Mouse (Mus musculus): Measurements from ENCODE around the gene Gsn. TPM values are rescaled to one million over a fixed set of nuclear protein-coding genes. Genes with fewer than 3 reads are reported as not detected.

Gsn gene
- total and polyA plus RNA-seq, 3 experiments, result 24.2 to 54.2 (median 42.9) TPM

DNA sequence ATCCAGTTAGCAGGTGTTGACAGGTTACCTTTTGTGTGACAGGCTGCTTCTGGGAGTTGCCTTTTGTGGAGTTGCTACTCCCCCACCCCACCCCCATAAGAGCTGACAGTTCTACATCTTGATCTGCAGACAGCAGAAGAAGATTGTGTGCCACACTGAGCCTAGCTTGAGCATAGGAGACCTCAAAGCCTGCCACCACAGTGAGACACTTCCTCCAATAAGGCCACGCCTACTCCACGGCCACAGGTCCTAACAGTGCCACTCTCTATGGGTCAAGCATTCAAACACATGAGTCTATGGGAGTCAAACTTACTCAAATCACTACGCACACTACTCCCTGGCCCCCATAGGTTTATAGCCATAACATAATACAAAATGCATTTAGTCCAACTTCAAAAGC lies 37.4 kb upstream of the Gsn start:
- DNase-seq (ENCODE audit: extremely low read depth), result no peak
- dilution Hi-C loops (cut with MboI; ENCODE audit: extremely low pct_ligation_motif_present, extremely low pct_unique_long_range_greater_than_20kb, low sequenced_read_pairs), result no loop called here
- Histone ChIP-seq H3K79me2 (replicated peaks; ENCODE audit: control insufficient read depth, extremely low read depth, insufficient read depth, poor library complexity, severe bottlenecking) (no peaks in the 10 kb centered on the region), H3K4me3 (replicated peaks in 1 of 3; ENCODE audit: low read depth in 2 of 3, low read length in 2 of 3, poor library complexity in 1 of 3) (no peak overlapping the region), H3K27ac (ENCODE audit: insufficient read depth, low read depth) (no peak overlapping the region), H3K4me2 (ENCODE audit: insufficient read depth, low read depth, poor library complexity, severe bottlenecking) (no peak overlapping the region), H3K9me3 (replicated peaks; ENCODE audit: low read length) (no peaks in the 10 kb centered on the region), H3K4me1 (ENCODE audit: control insufficient read depth in 1 of 2, insufficient read depth in 2 of 2) (peaks cover 2 to 10% of the 10 kb centered on the region in 2 experiments; a peak in 2 of 4 replicates), H3K36me3 (replicated peaks in 1 of 2; ENCODE audit: control insufficient read depth in 1 of 2, insufficient read depth in 1 of 2, low read length in 1 of 2) (no peaks in the 10 kb centered on the region), H3K27me3 (replicated peaks) (no peaks in the 10 kb centered on the region), H3K9ac (ENCODE audit: insufficient read depth, low read depth) (no peak overlapping the region)
- in situ Hi-C loops (cut with MboI; ENCODE audit: low pct_ligation_motif_present, low pct_unique_long_range_greater_than_20kb, low sequenced_read_pairs), result loop anchor here (10.0 kb wide), 1 partner anchor 156 kb away; no protein-coding TSS in a partner anchor
- TF ChIP-seq MXI1 (IDR thresholded peaks at IDR 0.05; ENCODE audit: low read depth, low read length), result no peak

DNA sequence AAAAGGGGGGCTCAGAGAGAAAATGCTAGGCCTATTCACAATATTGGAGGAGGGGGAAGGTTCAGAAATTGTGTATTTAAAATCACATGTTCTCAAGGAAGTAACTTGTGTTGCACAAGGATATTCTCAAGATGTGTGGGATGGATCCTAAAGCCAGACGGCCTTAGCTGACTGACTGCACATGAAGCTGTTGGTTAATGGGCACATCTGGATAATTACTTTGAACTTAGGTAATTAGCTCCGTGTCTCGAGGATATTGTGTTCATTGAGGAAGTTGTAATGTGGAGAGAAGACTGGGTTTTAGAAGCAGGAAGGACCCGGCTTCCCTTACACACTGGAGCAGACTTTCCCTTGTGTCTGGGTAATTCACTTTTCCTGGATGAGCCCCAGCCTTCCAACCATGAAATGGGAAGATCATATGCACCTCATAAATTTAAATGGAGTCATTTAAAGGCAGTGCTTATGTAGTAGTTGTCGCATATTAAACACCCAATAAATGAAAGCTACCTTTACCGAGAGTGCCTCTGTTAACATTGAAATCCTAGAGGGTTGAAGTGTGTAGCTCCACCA lies 33.3 kb upstream of the Gsn start:
- H3K9me3 ChIP-seq (replicated peaks; ENCODE audit: low read length), result no peaks in the 10 kb centered on the region
- in situ Hi-C loops (cut with MboI; ENCODE audit: low pct_ligation_motif_present, low pct_unique_long_range_greater_than_20kb, low sequenced_read_pairs) (loop anchor here (10.0 kb wide), 1 partner anchor 172 kb away; the partner anchor contains the start of gene 4930402F06Rik), dilution Hi-C loops (cut with MboI; ENCODE audit: extremely low pct_ligation_motif_present, extremely low pct_unique_long_range_greater_than_20kb, low sequenced_read_pairs) (no loop called here)
- H3K27ac ChIP-seq (ENCODE audit: insufficient read depth, low read depth), result no peak overlapping the region
- H3K4me3 ChIP-seq (replicated peaks in 1 of 3; ENCODE audit: low read depth in 2 of 3, low read length in 2 of 3, poor library complexity in 1 of 3), result no peak overlapping the region
- no peak for DNase-seq (ENCODE audit: extremely low read depth)
- H3K27me3 ChIP-seq (replicated peaks), result no peaks in the 10 kb centered on the region
- no peaks in the 10 kb centered on the region for H3K79me2 ChIP-seq (replicated peaks; ENCODE audit: control insufficient read depth, extremely low read depth, insufficient read depth, poor library complexity, severe bottlenecking)
- no peak overlapping the region for H3K9ac ChIP-seq (ENCODE audit: insufficient read depth, low read depth)
- no peak for TF ChIP-seq CHD1 (IDR thresholded peaks at IDR 0.05; ENCODE audit: low read depth, low read length)
- TF ChIP-seq MEF2A (IDR thresholded peaks at IDR 0.05; ENCODE audit: borderline replicate concordance, low read depth, low read length), result no peak
- TF ChIP-seq ZC3H11A (IDR thresholded peaks at IDR 0.05; ENCODE audit: low read depth, low read length), result no peak
- no peaks in the 10 kb centered on the region for H3K36me3 ChIP-seq (replicated peaks in 1 of 2; ENCODE audit: control insufficient read depth in 1 of 2, insufficient read depth in 1 of 2, low read length in 1 of 2)
- H3K4me2 ChIP-seq (ENCODE audit: insufficient read depth, low read depth, poor library complexity, severe bottlenecking), result no peak overlapping the region
- peaks cover 0 to 5% of the 10 kb centered on the region in 2 experiments; a peak in 1 of 4 replicates for H3K4me1 ChIP-seq (ENCODE audit: control insufficient read depth in 1 of 2, insufficient read depth in 2 of 2)

DNA sequence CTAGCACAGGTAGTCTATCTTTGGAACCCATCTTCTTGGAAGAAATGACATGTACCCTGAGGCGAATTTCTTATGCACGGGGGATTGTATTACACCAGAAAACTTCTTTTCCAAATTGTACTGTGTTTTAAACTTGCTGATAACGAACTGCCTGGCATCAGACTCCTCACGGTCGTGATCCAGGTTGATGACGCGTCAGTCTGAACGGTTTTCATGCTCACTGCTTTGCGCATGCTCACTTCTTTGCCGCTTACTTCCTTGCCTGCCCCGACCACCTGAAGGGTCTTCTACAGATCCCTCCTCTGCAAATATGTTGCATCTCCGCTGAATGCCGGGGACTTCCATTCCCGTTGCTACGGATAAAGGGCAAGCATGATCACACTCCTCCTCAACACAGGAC lies 31.9 kb upstream of the Gsn start:
- H3K9ac ChIP-seq (ENCODE audit: insufficient read depth, low read depth), result no peak overlapping the region
- no peak for DNase-seq (ENCODE audit: extremely low read depth)
- H3K27me3 ChIP-seq (replicated peaks), result no peaks in the 10 kb centered on the region
- TF ChIP-seq NRF1 (IDR thresholded peaks at IDR 0.05; ENCODE audit: low read depth, low read length), result no peak
- no peak for TF ChIP-seq RCOR1 (conservative IDR thresholded peaks at IDR 0.05; ENCODE audit: low read depth, low read length)
- TF ChIP-seq USF1 (IDR thresholded peaks at IDR 0.05; ENCODE audit: low read depth, low read length), result no peak
- TF ChIP-seq USF2 (conservative IDR thresholded peaks at IDR 0.05; ENCODE audit: low read depth, low read length), result no peak
- TF ChIP-seq MAX (IDR thresholded peaks at IDR 0.05; ENCODE audit: low read length), result no peak
- TF ChIP-seq SIN3A (IDR thresholded peaks at IDR 0.05; ENCODE audit: low read length), result no peak
- no peak for TF ChIP-seq JUND (conservative IDR thresholded peaks at IDR 0.05; ENCODE audit: low read depth, low read length)
- TF ChIP-seq CHD1 (IDR thresholded peaks at IDR 0.05; ENCODE audit: low read depth, low read length), result no peak
- no peaks in the 10 kb centered on the region for H3K36me3 ChIP-seq (replicated peaks in 1 of 2; ENCODE audit: control insufficient read depth in 1 of 2, insufficient read depth in 1 of 2, low read length in 1 of 2)
- H3K9me3 ChIP-seq (replicated peaks; ENCODE audit: low read length), result no peaks in the 10 kb centered on the region
- no peak overlapping the region for H3K4me2 ChIP-seq (ENCODE audit: insufficient read depth, low read depth, poor library complexity, severe bottlenecking)
- no peak overlapping the region for H3K27ac ChIP-seq (ENCODE audit: insufficient read depth, low read depth)
- in situ Hi-C loops (cut with MboI; ENCODE audit: low pct_ligation_motif_present, low pct_unique_long_range_greater_than_20kb, low sequenced_read_pairs) (loop anchor here (10.0 kb wide), 1 partner anchor 171 kb away; the partner anchor contains the start of gene 4930402F06Rik), dilution Hi-C loops (cut with MboI; ENCODE audit: extremely low pct_ligation_motif_present, extremely low pct_unique_long_range_greater_than_20kb, low sequenced_read_pairs) (no loop called here)
- H3K79me2 ChIP-seq (replicated peaks; ENCODE audit: control insufficient read depth, extremely low read depth, insufficient read depth, poor library complexity, severe bottlenecking), result no peaks in the 10 kb centered on the region
- peaks cover 0 to 6% of the 10 kb centered on the region in 2 experiments; a peak in 1 of 4 replicates for H3K4me1 ChIP-seq (ENCODE audit: control insufficient read depth in 1 of 2, insufficient read depth in 2 of 2)
- H3K4me3 ChIP-seq (replicated peaks in 1 of 3; ENCODE audit: low read depth in 2 of 3, low read length in 2 of 3, poor library complexity in 1 of 3), result no peak overlapping the region
